Mouse (Mus musculus) spleen, postnatal 4 days (tissue): ENCODE measurements around the gene Bloc1s1.

Experiments
- DNase-seq, 2 experiments: peaks; one replicate each; pipeline ENCODE4 v3.0.0; 2022; ENCODE audit warnings: low spot score in 2 of 2

Gene Bloc1s1

DNA sequence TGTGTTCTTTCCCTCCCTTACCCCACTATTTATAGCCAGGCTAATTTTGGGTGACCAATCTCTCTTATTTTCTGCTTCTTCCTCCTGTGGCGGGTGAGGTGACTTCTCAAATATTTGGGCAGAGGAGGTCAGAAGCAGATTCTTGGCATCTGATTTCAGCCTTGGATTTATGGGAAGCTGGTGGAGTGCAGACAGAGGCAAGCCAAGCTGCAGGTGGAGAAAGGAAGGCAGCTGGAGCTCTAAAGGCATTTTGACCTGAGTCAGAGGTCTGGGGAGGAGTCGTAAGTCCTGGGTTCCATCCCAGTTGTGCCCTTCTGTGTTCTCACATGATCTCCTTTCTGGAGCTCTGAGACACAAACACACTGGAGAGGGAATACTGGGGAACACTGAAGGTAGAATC is 7.6 kb upstream of the Bloc1s1 start:
- no peak for DNase-seq

DNA sequence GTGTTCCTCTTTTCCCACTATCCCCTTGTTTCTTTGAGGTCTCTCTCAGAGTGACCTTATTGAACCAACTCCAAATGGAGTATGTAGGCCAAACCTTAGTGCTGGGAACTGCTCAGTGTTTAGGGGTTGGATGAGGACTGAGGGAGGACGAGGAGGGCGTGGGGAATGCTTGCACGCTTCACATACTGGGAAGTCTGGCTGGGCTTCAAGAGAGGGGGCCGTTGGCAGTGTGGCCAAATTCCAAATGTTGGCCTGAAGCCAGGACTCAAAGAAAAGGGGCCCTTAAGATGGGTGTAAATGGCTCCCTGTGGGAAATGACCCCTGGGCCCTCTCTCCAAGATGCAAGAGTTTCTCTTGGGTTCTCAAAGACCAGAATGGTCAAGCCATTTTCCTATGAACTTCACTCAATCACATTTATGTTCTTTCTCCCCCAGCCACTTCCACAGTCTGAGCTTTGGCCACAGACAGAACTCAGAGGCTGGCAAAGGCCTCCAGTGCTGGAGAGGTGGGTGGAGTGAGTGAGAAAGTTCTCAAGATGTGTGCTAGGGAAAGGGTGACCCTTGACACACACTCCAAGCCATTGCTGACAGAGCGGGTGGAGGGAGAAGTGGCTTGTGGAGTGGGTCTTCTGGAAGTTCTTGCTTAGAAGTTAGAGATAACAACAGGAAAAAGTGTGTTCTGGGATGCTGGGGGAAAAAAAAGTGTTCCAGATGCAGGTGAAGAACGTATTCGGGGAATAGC is 6.0 kb upstream of the Bloc1s1 start:
- no peak for DNase-seq

DNA sequence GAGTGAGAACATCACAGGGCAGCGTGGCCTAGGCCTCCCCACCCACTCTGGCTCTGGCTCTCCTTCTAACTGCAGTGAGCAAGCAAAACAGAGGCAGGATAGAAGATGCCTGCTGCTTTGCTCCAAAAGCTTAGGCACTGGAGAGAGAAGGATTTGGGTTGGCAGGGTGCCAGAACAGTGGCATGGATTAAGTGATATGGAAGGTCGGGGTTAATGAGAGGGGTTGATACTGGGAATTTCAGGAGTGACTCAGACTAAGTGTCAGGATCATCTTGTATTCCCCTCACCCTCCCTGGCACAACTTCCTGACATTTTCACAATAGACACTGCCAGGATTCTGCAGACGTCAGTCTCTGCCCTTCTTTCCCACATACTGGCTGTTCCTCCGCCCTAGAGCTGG is 4.5 kb upstream of the Bloc1s1 start:
- DNase-seq, result no peak

DNA sequence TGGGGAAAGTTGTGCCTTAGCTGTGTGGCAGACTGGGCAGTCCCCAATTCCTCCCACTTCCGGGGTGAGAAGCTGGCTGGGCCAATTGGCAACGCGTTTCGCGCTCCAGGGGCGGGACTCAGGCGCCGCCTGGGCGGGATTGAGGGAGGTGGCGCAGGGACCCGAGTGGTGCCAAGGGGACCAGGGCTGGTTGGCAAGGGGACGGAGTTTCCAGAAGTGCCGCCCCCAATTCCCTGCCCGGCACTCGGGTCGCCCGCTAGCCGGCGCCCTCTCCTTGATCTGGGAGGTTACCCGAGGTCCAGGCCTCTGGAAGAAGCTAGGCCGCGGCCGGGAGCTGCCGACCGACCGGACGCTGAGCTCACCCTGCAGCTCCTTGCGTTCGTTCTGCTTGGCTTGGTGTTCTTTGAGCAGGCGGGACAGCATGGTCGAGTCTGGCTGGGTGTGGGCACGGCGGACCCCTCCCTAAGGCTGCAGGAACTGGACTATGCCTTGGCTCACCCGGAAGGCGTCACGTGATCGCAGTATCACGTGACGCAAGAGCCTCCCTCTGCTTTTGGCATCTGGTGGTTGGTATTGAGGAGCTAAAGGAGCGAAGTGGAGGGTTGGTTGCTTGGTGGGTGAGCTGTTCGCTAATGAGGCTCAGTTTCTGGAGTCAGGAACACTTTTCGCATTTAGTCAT is 683 bp downstream of the Bloc1s1 start:
- peak; percentile 92 to 96 for DNase-seq

DNA sequence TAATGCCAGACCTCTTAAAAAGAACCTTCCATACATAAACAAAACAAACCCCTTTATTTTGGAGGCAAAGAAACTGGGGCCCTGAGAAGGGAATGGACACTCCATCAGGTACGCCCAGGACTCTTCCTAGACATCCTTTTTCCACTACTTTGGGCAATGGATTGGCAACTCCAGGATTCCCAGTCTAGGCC is 1.1 kb downstream of the Bloc1s1 start, which contains the start of gene Rdh5:
Gene Rdh5, minus strand, starts transcription at position 67 of the 191 bp plus-strand sequence.
- no peak for DNase-seq

DNA sequence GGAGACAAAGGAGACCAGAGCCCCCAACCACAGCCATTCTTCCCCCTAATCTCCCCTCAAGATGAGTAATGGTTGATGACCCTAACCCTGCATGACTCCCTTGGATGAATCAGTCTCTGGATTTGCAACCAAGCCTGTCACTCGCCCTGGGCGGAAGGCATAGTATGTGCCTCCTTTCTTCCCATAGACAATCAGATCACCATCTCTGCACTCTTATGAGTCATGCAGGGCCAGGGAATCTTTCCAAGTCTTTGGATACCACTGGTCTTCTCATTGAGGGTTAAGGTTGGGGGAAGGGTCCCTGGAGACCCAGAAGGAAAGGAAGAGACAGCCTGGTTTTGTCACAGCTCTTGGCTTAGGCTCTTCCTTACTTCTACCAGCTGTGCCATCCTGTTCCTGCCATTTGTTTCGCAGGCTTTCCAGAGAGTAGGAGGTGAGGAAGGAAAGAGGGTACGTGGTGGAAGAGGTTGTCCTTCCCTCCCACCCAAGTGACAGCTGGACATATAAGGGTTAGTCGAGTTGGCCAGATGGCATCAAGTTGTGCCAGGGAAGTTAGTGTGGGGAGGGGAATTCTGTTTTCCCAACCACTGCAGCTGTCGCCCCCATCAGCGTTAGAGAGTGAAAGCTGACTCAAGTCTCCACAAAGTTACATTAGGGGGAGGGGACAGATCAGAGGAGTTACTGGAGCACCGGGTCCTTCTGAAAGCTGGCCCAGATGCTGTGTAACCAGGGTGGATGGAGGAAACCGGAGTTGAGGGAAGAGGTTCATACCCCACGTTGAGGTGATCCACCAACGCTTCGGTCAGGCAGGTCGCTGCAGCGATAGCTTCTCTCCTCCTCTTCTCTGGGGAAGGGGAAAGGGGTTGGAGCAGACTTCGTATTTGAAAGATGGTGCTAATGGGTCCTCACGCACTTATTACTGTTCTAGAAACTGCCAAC is 1.7 kb downstream of the Bloc1s1 start:
- DNase-seq, result no peak

DNA sequence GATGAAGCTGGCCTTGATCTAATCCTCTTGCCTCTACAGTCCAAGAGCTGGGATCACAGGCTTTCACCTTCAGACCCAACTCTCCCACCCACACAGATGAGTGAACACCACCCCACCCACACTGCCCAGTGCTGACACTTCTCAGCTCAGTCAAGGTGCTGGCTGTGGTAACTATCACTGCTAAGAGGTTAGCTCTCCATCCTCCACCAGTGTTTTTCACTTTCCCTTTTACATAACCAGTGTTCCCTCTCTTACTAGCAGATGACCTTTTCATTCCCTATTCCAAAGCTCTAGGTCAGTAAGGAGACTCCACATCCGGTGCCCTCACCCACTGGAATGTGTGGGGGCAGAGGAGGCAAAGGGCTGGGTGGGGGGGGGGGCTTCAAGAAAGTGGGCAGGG is 2.6 kb downstream of the Bloc1s1 start:
- DNase-seq, result no peak

DNA sequence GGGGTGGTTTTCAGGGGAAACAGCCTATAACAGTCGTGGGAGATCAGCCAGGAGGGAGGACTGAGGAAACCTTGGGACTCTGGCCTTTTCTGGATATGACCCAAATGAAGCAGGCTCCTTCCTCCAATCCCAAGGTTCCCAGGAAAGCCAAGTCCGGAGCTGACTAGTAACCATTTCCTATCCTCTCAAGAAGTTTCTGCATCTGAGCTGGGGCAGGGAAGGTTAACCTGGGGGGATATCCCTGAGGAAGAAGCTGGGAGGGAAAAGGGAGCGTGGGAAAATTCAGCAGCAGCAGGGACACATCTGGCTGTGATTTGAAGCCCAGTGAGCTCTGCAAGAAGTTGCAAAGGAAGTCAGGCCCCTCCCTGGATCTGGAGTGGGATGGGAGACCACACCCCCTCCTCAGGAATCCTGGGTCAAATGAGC is 3.1 kb downstream of the Bloc1s1 start:
- no peak for DNase-seq

DNA sequence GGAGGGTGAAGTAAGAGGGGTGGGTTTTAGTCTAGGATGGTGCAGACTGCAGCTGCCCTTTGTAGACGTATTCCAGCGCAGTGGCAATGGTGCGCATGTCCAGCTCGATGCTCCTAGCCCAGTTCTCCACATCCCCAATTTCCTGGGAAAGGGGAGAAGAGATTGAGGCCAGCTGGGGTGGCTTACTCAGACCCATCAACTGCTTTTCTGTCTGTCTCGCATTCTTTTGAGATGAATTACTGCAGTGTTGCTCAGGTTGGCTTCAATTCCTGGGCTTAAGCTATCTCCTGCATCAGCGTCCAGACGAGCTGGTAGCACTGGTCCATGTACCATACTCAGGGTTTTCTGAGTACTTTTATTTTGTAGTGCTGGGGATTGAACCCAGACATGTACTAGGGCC is 3.9 kb downstream of the Bloc1s1 start:
- no peak for DNase-seq

DNA sequence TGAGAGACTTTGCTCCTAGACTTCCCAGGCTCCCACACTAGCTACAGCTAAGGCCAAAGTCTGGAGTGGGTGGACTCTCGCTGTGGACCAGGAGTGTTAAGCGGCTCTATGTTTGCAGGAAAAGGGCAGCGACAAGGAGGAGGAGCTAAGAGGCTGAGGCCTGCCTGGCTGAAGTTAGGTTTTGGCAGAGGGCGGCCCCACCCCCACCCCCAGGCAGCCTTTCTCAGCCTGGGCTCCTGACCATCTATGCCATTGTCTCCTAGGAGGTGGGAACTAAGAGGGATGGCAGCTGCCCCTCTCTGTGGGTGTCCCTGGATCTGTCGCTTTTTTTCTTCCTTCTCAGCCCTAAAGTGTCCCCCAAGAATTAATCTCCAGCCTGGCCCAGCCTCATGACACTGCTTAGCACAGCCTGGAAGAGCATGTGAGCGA is 4.6 kb downstream of the Bloc1s1 start:
- DNase-seq, result no peak

DNA sequence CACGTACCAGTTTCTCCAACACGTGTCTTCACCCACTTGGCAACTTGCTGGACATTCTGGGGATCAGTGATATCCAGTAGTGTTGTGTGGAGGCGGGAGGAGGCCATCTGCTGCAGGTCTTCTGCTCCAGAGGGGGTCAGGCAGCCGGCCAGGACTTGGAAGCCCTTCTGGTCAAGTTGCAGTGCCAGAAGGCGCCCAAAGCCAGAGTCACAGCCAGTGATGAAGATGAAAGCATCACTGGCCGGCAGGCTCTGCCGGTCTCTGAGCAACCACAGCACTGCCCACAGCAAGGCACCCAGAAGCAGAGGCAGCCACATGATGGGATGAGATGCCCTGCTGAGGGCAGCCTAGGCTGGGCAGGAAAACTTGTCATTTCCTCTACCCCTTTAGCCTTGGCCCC is 5.6 kb downstream of the Bloc1s1 start:
- DNase-seq, result no peak

DNA sequence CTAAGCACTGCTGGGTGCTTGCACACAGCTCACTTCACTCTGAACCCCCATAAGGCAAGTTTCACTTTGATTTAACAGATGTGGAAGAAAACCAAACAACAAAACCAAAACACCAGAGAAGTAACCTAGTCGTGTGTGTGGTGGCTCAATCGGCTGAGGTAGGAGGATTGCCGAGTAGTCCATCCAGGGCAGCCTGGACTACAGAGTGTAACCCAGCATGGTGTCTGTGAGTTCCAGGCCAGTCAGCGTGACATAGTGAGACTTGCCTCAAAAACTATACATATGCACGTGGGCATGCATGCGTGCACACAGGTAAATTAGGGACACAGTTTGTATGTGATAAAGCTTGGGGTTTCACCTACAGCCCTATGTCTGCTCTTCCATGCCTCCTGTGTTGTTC is 6.4 kb downstream of the Bloc1s1 start:
- DNase-seq, result no peak

DNA sequence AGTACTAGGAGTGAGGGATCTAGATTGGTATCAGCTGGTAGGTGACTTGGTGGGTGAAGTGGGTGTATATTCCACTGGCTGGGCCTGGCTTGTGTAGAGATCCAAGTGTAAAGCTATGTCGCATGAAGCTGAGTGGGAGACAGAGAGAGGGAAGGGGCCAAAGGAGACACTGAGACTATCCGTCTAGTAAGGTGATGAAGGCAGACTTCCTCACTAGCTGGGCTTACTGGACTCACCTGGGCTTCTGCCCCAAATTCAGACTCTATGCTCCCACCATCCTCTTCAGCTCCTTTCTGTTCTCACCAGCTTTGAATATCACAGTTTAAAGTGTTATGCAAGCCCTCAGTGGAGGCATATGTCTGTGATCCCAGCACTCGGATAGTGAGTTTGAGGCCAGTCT is 7.2 kb downstream of the Bloc1s1 start:
- no peak for DNase-seq

DNA sequence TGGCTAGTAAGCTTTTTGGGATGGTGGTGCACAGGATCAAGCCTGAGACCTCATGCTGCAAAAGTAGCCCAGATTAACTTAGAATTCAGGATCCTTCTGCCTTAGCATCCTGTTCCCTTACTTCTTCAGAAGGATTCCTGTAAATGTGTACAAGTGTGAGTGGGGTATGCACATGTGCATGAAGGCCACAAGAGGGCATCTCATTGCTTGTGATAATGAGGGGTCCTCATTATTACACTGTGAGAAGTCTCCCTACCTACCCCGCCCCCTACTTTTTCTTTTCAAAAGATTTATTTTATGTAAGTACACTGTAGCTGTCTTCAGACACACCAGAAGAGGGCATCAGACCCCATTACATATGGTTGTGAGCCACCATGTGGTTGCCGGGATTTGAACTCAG is 8.3 kb downstream of the Bloc1s1 start:
- DNase-seq, result no peak

DNA sequence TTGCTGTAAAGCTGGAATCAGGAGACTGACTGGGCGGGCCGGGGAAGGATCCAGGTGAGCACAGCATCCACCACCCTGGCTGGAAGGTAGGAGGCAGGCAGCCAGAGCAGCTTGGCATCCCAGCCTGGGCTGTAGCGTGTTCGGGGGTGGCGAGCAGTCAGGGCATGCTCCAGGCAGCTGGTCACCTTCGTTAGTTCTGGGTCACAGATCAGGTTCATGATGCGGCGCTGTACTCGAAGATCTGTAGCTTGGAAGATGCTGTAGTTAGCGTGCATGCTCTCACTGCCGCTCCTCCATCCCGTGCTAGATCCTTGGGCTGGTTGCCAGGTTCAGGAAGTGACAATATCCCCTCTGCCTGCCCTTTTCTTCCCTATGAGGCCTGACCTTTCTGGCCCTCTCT is 10.1 kb downstream of the Bloc1s1 start:
- DNase-seq, result no peak

DNA sequence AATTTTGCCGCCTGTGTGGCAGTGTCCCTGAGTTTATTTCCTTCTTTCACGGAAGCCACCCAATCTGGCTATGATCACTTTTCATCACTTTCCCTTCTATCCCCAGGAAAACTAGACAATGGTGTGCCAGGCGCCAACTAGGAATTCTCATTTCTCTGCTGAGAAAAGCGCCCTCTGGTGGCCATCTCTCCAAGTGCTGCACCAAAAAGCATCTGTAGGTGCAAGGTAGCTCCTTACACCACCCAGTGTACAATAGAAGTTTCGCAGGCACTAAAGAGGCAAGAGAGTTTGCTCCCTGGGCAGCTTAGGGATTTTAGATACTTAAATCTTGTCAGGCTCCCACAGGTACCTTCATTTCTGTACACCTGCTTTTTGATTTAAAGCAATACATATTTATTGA is 10.6 kb downstream of the Bloc1s1 start:
- DNase-seq, result peak; percentile 79 to 93

DNA sequence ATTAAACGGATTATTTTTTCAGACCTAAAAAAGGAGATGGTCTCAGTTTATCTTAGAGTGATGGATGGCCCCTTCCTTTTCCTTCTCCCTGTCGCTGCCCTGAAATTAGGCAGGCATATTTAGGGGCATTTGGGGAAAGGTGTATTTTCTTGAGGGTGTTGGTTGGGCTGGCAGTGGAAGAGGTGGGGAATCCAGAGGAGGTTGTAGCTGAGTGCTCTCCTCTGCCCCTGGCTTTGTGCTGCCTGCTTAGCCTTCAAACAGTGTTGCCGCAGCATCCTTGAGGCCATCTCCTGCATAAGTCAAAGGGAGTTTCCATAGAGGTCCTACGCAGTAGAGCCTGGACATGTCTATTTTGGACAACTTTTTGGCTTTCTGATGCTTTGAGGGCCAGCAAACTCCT is 11.0 kb downstream of the Bloc1s1 start:
- DNase-seq, result no peak

DNA sequence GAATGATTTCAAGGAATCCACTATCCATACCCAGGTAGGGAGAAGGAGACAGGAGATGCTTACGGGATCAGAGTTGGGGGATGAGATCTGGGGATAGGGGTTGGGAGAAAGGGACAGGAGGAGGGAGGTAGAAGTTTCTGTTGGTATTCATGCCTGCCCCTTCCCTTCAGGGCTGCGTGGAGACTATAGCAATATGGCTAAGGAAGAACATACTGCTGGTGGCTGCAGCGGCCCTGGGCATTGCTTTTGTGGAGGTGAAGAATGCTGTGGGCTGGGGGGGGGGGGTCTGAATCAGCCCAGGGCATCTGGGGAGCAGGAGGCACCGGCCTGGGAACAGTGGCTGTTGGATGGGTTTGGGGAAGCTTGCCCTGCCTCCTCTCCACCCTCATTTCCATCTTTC is 11.6 kb downstream of the Bloc1s1 start:
- DNase-seq, result no peak

DNA sequence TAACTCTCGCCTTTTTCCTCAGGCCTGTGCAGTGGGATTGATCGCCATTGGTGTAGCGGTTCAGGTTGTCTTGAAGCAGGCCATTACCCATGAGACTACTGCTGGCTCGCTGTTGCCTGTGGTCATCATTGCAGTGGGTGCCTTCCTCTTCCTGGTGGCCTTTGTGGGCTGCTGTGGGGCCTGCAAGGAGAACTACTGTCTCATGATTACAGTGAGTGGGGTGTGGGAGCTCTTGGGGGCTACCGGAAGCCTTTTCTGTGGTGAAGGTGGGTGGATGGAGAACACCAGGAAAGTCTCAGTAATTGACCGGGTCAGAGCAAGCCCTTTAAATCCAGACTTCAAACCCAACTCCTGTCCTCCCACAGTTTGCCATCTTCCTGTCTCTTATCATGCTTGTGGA is 12.4 kb downstream of the Bloc1s1 start:
- DNase-seq, result no peak

DNA sequence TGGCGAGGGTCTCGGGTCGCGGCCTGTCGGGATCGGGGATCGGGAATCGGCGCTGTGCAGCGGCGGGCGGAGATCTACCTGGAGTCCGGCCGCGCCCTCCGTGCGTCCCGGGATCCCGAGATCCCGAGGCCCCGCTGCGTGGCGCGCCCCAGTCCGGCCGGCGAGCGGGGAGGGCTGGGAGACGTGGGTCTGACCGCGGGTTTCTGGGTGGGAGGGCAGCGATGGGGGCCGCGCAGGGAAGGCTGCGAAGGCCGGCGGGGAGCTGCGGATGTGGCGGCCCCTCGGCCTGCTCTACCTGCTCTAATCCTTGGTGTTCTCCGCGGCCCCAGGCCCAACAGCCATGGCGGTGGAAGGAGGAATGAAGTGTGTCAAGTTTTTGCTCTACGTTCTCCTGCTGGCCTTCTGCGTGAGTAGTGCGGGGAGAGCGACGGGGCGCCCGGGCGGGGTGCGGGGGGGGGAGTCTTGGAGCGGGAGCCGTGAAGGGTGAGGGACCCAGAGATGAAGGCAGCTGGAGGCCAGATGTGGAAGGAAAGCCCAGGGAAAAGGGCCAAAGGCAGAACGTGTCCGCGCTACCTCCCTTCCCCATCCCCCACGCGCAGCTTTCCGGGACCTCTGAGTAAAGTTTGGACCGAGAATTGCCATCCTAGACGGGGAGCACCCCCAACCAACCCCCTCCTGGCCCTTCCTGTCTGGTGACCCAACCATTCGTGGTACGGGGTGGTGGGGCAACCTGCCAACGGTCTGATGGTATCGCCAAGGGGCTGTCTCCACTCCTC is 13.6 kb downstream of the Bloc1s1 start:
- DNase-seq, result no peak

DNA sequence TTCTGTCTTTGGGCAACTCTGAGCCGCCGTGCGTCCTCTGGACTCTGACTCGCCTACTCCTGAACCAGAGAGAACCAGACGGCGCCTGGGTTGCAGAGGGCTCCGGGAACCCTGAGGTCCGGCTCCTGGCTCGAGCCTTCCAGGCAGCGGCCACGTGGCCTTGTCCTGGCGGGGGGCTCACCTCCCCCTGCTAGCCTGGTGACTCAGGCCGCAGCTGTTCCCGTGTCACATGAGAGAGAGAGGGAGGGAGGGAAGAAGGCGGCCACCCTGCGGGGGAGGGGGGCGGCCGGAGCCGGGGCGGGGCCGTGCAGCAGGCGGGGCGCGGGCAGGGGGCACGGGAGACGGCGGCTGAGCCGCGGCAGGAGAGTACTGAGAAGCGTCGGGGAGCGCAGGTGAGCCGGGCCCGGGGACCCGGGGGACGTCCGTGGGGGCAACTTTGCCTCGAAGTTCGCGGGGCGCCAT is 14.2 kb downstream of the Bloc1s1 start:
- peak in 1 of 2 experiments; percentile 35 for DNase-seq
